Mouse (Mus musculus): ENCODE results near the gene Paqr6. TPM values are rescaled to one million over a fixed set of nuclear protein-coding genes. Genes with fewer than 3 reads are reported as not detected.
A peak's percentile ranks its signal among the peaks of the same experiment; 100 is the strongest.
"Not testable (repeated sequence)": the region's sequence is repeated elsewhere in the genome, so short reads cannot be mapped to it uniquely, and the experiment has no call there.

Paqr6 gene
- polyA plus RNA-seq, 1 experiment from 2014 or later: 1.7 TPM

DNA sequence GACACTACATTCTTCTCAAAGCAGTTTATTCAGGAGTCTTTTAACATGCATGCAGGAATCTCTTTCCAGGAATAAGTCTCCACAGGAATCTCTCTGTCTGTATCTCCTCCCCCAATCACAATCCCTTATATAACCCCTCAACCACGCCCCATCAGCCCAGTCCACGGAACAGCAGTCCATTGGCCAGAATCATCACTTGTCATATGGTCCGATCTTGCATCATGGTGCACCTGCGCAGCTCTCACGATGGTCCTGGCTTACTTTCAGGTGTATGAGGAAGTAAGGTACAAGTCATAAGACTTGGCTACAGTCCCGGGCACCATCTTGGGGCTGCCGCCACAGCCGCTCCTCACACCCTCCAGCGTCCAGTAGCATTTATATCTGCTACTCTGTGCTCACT, 8.3 kb downstream of the Paqr6 start, which contains the start of gene Bglap3:
Bglap3 (minus strand) TSS at position 101 of the 400 bp plus-strand sequence.
- H3K36me3 ChIP-seq; H3K4me1 ChIP-seq; H3K4me3 ChIP-seq; H3K9me3 ChIP-seq; H3K27ac ChIP-seq; H3K27me3 ChIP-seq (ENCODE audit: insufficient read depth, poor library complexity, severe bottlenecking); DNase-seq (ENCODE audit: low spot score): not testable (repeated sequence)
- 91% methylated on average over 9 of the region's 9 CpGs for WGBS

DNA sequence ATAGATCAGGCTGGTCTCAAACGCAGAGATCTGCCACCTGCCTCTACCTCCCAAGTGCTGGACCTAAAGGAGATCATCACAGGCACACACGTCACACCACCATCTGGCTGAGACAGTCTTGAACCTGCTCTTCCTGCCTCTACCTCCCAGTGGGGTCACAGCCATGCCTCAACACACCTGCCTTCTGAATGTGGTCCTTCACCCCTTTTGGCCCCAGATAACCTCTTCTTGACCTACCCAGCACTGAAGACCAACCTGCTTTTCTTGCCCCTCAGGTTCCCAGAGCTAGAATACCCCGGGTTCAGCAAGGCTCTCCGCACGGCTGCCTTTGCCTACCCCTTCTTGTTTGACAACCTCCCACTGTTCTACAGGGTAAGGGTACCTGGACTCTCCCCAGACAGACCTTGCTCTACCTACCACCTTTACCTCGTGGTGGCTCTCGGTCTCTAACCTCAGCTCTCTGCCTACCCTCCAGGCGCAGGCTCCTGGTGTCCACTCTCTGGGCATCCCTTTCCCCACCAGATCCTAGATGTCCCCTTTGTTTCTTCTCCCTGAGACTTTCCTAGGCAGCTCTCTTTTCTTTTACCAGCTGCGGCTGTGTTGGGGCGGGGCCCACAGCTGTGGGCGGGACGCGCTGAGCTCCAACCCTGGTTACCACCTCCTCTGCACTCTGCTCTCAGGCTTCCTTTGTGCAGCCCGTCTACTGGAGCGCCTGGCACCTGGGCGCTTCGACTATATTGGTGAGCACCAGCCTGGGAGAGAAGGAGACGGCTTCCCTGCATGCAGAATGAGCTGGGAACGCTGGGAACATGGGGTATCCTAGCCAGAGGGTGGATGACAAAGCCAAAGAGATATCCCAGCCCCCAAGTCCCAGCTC, 11.6 kb downstream of the Paqr6 start:
- H3K4me3 ChIP-seq: peak overlapping the region; percentile 37
- 13% methylated on average over 19 of the region's 19 CpGs for WGBS
- not testable (repeated sequence) for H3K9me3 ChIP-seq; H3K27me3 ChIP-seq (ENCODE audit: insufficient read depth, poor library complexity, severe bottlenecking); H3K36me3 ChIP-seq; H3K4me1 ChIP-seq; H3K27ac ChIP-seq
- DNase-seq (ENCODE audit: low spot score): peak; percentile 81

DNA sequence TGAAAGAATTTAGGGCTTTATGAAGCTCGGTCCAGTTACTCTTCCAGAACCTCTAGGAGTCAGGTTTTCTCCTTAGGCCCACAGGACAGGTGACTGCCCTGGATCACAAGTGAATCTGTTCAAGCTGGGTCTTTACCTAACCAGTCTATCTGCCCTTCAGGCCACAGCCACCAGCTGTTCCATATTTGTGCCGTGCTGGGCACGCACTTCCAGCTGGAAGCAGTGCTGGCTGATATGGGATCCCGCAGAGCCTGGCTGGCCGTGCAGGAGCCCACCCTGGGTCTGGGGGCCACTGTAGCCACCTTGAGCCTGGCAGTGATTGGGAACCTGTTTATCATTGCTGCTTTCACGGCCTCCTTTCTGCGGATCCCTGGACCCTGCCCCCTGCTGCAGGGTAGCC, 12.3 kb downstream of the Paqr6 start:
- H3K36me3 ChIP-seq; H3K4me1 ChIP-seq; H3K9me3 ChIP-seq; H3K4me3 ChIP-seq; DNase-seq (ENCODE audit: low spot score); H3K27ac ChIP-seq; H3K27me3 ChIP-seq (ENCODE audit: insufficient read depth, poor library complexity, severe bottlenecking): not testable (repeated sequence)
- WGBS: 26% methylated on average over 6 of the region's 7 CpGs

DNA sequence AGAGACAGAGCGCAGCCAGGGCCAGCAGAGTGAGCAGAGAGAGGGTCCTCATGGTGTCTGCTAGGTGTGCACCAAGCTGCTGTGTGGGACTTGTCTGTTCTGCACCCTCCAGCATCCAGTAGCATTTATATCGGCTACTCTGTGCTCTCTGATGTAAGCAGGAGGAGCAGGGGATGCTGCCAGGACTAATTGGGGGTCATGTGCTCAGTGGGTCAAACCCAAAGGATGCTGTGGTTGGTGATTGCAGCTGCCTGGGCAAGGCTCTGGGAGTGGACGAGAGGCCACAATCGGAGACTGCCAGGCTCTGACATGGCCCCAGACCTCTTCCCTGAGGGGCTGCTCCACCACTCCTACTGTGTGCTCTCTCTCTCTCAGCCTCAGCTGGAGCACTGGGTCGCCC, 14.2 kb downstream of the Paqr6 start, which contains the start of gene Bglap2:
Bglap2 (minus strand) TSS at position 101 of the 400 bp plus-strand sequence.
- not testable (repeated sequence) for H3K4me3 ChIP-seq; H3K9me3 ChIP-seq; H3K27ac ChIP-seq; H3K27me3 ChIP-seq (ENCODE audit: insufficient read depth, poor library complexity, severe bottlenecking); H3K36me3 ChIP-seq; DNase-seq (ENCODE audit: low spot score)
- H3K4me1 ChIP-seq: peaks cover 11% of the 10 kb centered on the region
- WGBS: 79% methylated on average over 5 of the region's 5 CpGs

DNA sequence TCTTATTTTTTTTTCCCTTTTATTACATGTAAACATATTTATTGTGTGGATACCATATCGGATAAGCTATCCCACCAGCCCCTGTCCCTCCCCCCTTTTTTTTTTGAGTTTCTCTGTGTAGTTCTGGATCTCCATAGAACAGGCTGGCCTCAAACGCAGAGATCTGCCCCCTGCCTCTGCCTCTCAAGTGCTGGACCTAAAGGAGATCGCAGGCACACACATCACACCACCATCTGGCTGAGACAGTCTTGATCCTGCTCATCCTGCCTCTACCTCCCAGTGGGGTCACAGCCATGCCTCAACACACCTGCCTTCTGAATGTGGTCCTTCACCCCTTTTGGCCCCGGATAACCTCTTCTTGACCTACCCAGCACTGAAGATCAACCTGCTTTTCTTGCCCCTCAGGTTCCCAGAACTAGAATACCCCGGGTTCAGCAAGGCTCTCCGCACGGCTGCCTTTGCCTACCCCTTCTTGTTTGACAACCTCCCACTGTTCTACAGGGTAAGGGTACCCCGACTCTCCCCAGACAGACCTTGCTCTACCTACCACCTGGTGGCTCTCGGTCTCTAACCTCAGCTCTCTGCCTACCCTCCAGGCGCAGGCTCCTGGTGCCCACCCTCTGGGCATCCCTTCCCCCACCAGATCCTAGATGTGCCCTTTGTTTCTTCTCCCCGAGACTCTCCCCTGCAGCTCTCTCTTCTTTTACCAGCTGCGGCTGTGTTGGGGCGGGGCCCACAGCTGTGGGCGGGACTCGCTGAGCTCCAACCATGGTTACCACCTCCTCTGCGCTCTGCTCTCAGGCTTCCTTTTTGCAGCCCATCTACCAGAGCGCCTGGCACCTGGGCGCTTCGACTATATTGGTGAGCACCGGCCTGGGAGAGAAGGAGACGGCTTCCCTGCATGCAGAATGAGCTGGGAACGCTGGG, 17.3 kb downstream of the Paqr6 start:
- H3K4me3 ChIP-seq: peak overlapping the region; percentile 36
- WGBS: 10% methylated on average over 19 of the region's 22 CpGs
- not testable (repeated sequence) for H3K27me3 ChIP-seq (ENCODE audit: insufficient read depth, poor library complexity, severe bottlenecking); H3K9me3 ChIP-seq; H3K27ac ChIP-seq; H3K4me1 ChIP-seq; H3K36me3 ChIP-seq
- DNase-seq (ENCODE audit: low spot score): peak; percentile 68

DNA sequence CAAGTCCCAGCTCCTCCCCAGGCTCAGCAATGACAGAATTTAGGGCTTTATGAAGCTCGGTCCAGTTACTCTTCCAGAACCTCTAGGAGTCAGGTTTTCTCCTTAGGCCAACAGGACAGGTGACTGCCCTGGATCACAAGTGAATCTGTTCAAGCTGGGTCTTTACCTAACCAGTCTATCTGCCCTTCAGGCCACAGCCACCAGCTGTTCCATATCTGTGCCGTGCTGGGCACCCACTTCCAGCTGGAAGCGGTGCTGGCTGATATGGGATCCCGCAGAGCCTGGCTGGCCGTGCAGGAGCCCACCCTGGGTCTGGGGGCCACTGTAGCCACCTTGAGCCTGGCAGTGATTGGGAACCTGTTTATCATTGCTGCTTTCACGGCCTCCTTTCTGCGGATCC, 18.0 kb downstream of the Paqr6 start:
- not testable (repeated sequence) for H3K36me3 ChIP-seq; H3K4me1 ChIP-seq; DNase-seq (ENCODE audit: low spot score); H3K27me3 ChIP-seq (ENCODE audit: insufficient read depth, poor library complexity, severe bottlenecking); H3K4me3 ChIP-seq; H3K27ac ChIP-seq; H3K9me3 ChIP-seq
- 37% methylated on average over 3 of the region's 7 CpGs for WGBS

DNA sequence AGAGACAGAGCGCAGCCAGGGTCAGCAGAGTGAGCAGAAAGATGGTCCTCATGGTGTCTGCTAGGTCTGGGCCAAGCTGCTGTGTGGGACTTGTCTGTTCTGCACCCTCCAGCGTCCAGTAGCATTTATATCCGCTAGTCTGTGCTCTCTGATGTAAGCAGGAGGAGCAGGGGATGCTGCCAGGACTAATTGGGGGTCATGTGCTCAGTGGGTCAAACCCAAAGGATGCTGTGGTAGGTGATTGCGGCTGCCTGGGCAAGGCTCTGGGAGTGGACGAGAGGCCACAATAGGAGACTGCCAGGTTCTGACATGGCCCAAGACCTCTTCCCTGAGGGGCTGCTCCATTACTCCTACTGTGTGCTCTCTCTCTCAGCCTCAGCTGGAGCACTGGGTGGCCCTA, 20.0 kb downstream of the Paqr6 start, which contains the start of gene Bglap:
Bglap (minus strand) TSS at position 101 of the 400 bp plus-strand sequence.
- H3K4me1 ChIP-seq: peaks cover 6% of the 10 kb centered on the region
- H3K9me3 ChIP-seq: no peaks in the 10 kb centered on the region
- 75% methylated on average over 5 of the region's 5 CpGs for WGBS
- no peak within 1 kb of the TSS for H3K4me3 ChIP-seq
- H3K27me3 ChIP-seq (ENCODE audit: insufficient read depth, poor library complexity, severe bottlenecking): no peaks in the 10 kb centered on the region
- H3K27ac ChIP-seq: no peak within 1 kb of the TSS
- H3K36me3 ChIP-seq: 0 out of 2 replicates have a peak, but pooled peaks cover 2% of the 10 kb centered on the region
- DNase-seq (ENCODE audit: low spot score): peak; percentile 72

DNA sequence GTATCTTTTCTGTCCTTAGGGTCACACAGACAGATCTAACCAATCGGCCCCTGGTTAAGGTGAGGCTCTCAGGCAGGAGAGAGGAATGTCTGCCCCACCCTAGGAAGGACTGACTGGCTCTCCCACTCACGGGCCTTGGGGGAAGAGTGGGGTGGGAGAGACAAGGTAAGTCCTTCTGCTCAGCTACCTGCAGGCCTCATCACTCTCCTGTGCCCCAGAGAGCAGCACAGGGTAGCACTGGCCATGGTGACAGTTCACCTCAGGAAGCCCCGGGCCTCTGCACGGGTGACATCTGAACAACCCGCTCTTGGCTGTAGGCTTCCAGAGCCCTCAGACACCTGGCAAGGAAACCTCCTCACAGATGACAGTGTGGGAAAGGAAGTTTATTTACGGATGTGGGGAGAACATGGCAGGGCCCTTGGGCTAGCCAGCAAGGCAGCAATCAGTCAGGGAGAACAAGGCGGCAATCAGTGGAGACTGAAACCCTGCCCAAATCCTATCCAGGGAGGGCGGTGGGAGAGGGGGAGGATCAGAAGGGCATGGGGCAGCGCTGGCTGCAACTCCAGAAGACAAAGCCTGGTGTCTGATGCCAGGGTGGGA, 29.5 kb downstream of the Paqr6 start:
- peak; percentile 73 for DNase-seq (ENCODE audit: low spot score)
- H3K9me3 ChIP-seq: no peaks in the 10 kb centered on the region
- peaks cover 5% of the 10 kb centered on the region for H3K4me1 ChIP-seq
- no peak overlapping the region for H3K27ac ChIP-seq
- WGBS: 93% methylated on average over 9 of the region's 9 CpGs
- H3K27me3 ChIP-seq (ENCODE audit: insufficient read depth, poor library complexity, severe bottlenecking): no peaks in the 10 kb centered on the region
- peaks cover 75% of the 10 kb centered on the region for H3K36me3 ChIP-seq
- no peak overlapping the region for H3K4me3 ChIP-seq

DNA sequence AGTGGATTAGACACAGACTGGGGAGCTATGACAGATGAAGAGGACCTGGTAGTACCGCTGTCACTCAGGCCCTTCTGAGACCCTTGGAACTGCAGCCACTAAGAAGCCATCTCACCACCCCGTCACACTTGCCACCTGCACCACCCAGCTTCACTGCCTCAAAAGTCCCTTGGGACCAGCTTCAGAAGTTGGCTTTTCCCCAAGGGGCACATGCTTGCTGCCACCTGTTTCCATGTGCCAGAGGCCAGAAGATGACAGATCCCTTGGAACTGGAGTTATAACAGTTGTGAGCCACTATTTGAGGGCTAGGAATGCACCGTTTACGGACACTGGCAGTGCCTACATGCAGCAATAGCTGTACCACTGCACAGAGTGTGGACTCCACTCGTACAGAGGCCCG, 30.9 kb downstream of the Paqr6 start:
- Histone ChIP-seq H3K4me3 (no peak overlapping the region), H3K9me3 (no peaks in the 10 kb centered on the region), H3K36me3 (peaks cover 82% of the 10 kb centered on the region), H3K27ac (no peak overlapping the region), H3K27me3 (ENCODE audit: insufficient read depth, poor library complexity, severe bottlenecking) (no peaks in the 10 kb centered on the region), H3K4me1 (peaks cover 5% of the 10 kb centered on the region)
- peak; percentile 68 for DNase-seq (ENCODE audit: low spot score)
- WGBS: 95% methylated on average over 6 of the region's 6 CpGs

DNA sequence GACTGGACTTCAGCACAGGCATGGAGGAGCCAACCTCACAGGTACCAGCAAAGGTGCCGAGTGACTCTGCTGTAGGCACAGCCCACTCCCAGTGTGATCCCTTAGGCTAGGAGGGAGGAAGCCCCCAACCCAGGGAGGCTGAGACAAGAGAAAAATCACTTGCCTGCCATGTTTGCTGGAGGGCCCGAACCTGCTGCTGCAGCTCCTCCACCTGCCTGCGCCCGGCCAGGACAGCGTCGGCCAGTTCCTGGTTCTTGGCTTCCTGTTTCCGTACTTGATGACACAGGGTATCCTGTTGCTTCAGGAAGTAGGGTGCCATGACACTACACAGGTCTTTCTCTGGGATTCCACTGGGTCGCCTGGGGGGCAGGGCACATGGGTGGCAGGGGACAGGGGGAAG, 31.4 kb downstream of the Paqr6 start:
- H3K4me3 ChIP-seq: no peak overlapping the region
- peak; percentile 68 for DNase-seq (ENCODE audit: low spot score)
- H3K27me3 ChIP-seq (ENCODE audit: insufficient read depth, poor library complexity, severe bottlenecking): no peaks in the 10 kb centered on the region
- peaks cover 80% of the 10 kb centered on the region for H3K36me3 ChIP-seq
- H3K4me1 ChIP-seq: peaks cover 5% of the 10 kb centered on the region
- 82% methylated on average over 8 of the region's 8 CpGs for WGBS
- H3K27ac ChIP-seq: no peak overlapping the region
- H3K9me3 ChIP-seq: no peaks in the 10 kb centered on the region

DNA sequence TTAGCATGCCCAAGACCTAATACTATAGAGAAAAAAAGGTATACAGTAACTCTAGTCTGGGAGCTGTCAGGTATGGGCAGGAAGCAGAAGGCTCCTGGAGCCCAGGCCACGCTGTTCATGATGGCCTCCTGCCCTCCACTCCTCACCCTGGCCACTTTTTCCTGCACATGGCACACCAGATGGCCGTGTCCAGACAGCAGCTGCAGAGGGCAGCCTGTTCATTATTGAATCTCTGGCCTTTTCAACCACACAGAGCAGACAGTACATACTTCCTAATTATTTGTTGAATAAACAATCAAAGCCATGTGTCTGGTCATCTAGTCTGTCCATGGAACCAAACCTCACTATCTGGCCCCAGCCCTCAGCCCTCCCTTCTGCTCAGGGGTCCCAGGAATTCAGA, 34.3 kb downstream of the Paqr6 start:
- no peaks in the 10 kb centered on the region for H3K9me3 ChIP-seq
- peaks cover 5% of the 10 kb centered on the region; the same call in 1 of the 2 replicates for H3K4me1 ChIP-seq
- H3K27me3 ChIP-seq (ENCODE audit: insufficient read depth, poor library complexity, severe bottlenecking): no peaks in the 10 kb centered on the region
- 91% methylated on average over 2 of the region's 2 CpGs for WGBS
- H3K4me3 ChIP-seq: no peak overlapping the region
- peaks cover 81% of the 10 kb centered on the region for H3K36me3 ChIP-seq
- no peak for DNase-seq (ENCODE audit: low spot score)
- H3K27ac ChIP-seq: no peak overlapping the region

DNA sequence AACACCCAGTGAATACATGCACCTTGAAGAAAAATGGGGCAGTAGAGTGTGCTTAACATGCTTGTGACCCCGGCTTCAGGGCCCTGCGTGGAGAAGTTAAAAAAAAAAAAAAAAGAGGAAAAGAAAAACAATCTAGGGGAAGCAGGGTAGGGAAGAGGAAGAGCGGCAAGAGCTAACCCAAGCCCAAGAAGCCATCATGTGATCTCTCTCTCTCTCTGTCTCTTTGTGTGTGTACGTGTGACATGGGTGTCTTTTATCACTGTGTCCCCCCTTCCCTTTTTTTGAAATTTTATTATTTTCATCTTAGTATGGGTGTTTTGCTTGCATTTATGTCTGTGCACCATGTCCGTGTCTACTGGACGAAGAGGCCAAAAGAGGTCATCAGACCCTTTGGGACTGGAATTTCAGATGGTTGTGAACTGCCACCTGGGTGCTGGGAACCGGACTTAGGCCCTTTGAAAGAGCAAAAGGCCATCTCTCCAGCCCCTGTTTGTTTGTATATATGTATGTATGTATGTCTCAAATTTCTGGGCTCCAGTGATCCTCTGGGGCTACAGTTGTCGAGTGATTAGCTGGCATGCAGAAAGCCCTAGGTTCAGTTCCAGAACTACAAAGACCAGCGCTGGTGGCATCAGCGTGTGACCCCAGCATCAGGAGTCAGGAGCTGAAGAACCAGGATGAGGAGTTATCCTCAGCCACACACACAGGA, 39.3 kb downstream of the Paqr6 start:
- 93% methylated on average over 10 of the region's 10 CpGs for WGBS
- no peaks in the 10 kb centered on the region for H3K27me3 ChIP-seq (ENCODE audit: insufficient read depth, poor library complexity, severe bottlenecking)

More for the DNA sequence above, 39.3 kb downstream of the Paqr6 start:
- Histone ChIP-seq H3K4me3 (no peak overlapping the region), H3K4me1 (peaks cover 19% of the 10 kb centered on the region), H3K27ac (no peak overlapping the region), H3K9me3 (no peaks in the 10 kb centered on the region), H3K36me3 (peaks cover 42% of the 10 kb centered on the region)
- DNase-seq (ENCODE audit: low spot score): peak; percentile 66

All from heart, embryonic 10.5 days (tissue).